Mouse (Mus musculus): ENCODE measurements around the gene Wwp2.
"Not testable (repeated sequence)": the region's sequence is repeated elsewhere in the genome, so short reads cannot be mapped to it uniquely, and the experiment has no call there.

Gene Wwp2

GRCm38 (mm10) chr8:107475613-107476012, 39.4 kb downstream of the Wwp2 start:
- DNase-seq (ENCODE audit: low spot score in 2 of 2) = no peak

- not testable (repeated sequence) for DNase-seq (ENCODE audit: low spot score in 2 of 2)
Observed at GRCm38 (mm10) chr8:107476786-107477185, 40.6 kb downstream of the Wwp2 start.

- no peak for DNase-seq (ENCODE audit: low spot score in 2 of 2)
Observed at GRCm38 (mm10) chr8:107478728-107479127, 42.6 kb downstream of the Wwp2 start.

GRCm38 (mm10) chr8:107480436-107480835, 44.3 kb downstream of the Wwp2 start:
- DNase-seq (ENCODE audit: low spot score in 2 of 2) = no peak

- no peak for DNase-seq (ENCODE audit: low spot score in 2 of 2)
Observed at GRCm38 (mm10) chr8:107483250-107483649, 47.1 kb downstream of the Wwp2 start.

- no peak for DNase-seq (ENCODE audit: low spot score in 2 of 2)
Observed at GRCm38 (mm10) chr8:107484956-107485355, 48.8 kb downstream of the Wwp2 start.

- no peak for DNase-seq (ENCODE audit: low spot score in 2 of 2)
Observed at GRCm38 (mm10) chr8:107488551-107488950, 52.4 kb downstream of the Wwp2 start.

GRCm38 (mm10) chr8:107489086-107489485, 52.9 kb downstream of the Wwp2 start:
- no peak for DNase-seq (ENCODE audit: low spot score in 2 of 2)

- DNase-seq (ENCODE audit: low spot score in 2 of 2) = no peak
Observed at GRCm38 (mm10) chr8:107489921-107490320, 53.8 kb downstream of the Wwp2 start.

- no peak for DNase-seq (ENCODE audit: low spot score in 2 of 2)
Observed at GRCm38 (mm10) chr8:107490649-107491048, 54.5 kb downstream of the Wwp2 start.

GRCm38 (mm10) chr8:107491212-107491611, 55.0 kb downstream of the Wwp2 start:
- DNase-seq (ENCODE audit: low spot score in 2 of 2) = no peak

- no peak for DNase-seq (ENCODE audit: low spot score in 2 of 2)
Observed at GRCm38 (mm10) chr8:107491831-107492230, 55.7 kb downstream of the Wwp2 start.

- DNase-seq (ENCODE audit: low spot score in 2 of 2) = no peak
Observed at GRCm38 (mm10) chr8:107492802-107493201, 56.6 kb downstream of the Wwp2 start.

GRCm38 (mm10) chr8:107495425-107495824, 59.3 kb downstream of the Wwp2 start:
- DNase-seq (ENCODE audit: low spot score in 2 of 2) = no peak

GRCm38 (mm10) chr8:107497708-107498107, 61.5 kb downstream of the Wwp2 start:
- no peak for DNase-seq (ENCODE audit: low spot score in 2 of 2)

- DNase-seq (ENCODE audit: low spot score in 2 of 2) = no peak
Observed at GRCm38 (mm10) chr8:107498390-107498789, 62.2 kb downstream of the Wwp2 start.

- DNase-seq (ENCODE audit: low spot score in 2 of 2) = no peak
Observed at GRCm38 (mm10) chr8:107498806-107499205, 62.6 kb downstream of the Wwp2 start.

GRCm38 (mm10) chr8:107499519-107499918, 63.4 kb downstream of the Wwp2 start:
- no peak for DNase-seq (ENCODE audit: low spot score in 2 of 2)

- no peak for DNase-seq (ENCODE audit: low spot score in 2 of 2)
Observed at GRCm38 (mm10) chr8:107502407-107502806, 66.2 kb downstream of the Wwp2 start.

GRCm38 (mm10) chr8:107502922-107503321, 66.8 kb downstream of the Wwp2 start:
- DNase-seq (ENCODE audit: low spot score in 2 of 2) = no peak

- no peak for DNase-seq (ENCODE audit: low spot score in 2 of 2)
Observed at GRCm38 (mm10) chr8:107503354-107503753, 67.2 kb downstream of the Wwp2 start.

- no peak for DNase-seq (ENCODE audit: low spot score in 2 of 2)
Observed at GRCm38 (mm10) chr8:107504239-107504985, 68.2 kb downstream of the Wwp2 start.

GRCm38 (mm10) chr8:107505271-107505670, 69.1 kb downstream of the Wwp2 start:
- no peak for DNase-seq (ENCODE audit: low spot score in 2 of 2)

- no peak for DNase-seq (ENCODE audit: low spot score in 2 of 2)
Observed at GRCm38 (mm10) chr8:107507019-107507418, 70.9 kb downstream of the Wwp2 start.

Measured in urinary bladder, postnatal 4 days (tissue).